Mouse (Mus musculus): Measurements from ENCODE around the gene Ppp1r1b. TPM values are rescaled to one million over a fixed set of nuclear protein-coding genes. Genes with fewer than 3 reads are reported as not detected.
"Not testable (repeated sequence)": the region's sequence is repeated elsewhere in the genome, so short reads cannot be mapped to it uniquely, and the experiment has no call there.

Gene Ppp1r1b
- total RNA-seq, 2 experiments from 2014 or later = 52.3 to 53.4 TPM

GRCm38 (mm10) chr11:98367171-98367862 lies 19.1 kb downstream of the Ppp1r1b start:
- no peak for DNase-seq
- intact Hi-C loops (cut with DNase I) = no loop called here

- intact Hi-C loops (cut with DNase I) = no loop called here
Measured at GRCm38 (mm10) chr11:98367863-98368186, 19.6 kb downstream of the Ppp1r1b start.

GRCm38 (mm10) chr11:98369337-98369736 lies 21.1 kb downstream of the Ppp1r1b start:
- intact Hi-C loops (cut with DNase I) = no loop called here
- DNase-seq = no peak

More at GRCm38 (mm10) chr11:98367863-98368186, 19.6 kb downstream of the Ppp1r1b start:
- no peak for DNase-seq

GRCm38 (mm10) chr11:98370588-98370987 lies 22.4 kb downstream of the Ppp1r1b start:
- intact Hi-C loops (cut with DNase I) = no loop called here
- no peak for DNase-seq

- intact Hi-C loops (cut with DNase I) = no loop called here
- DNase-seq = peak; percentile 41
Measured at GRCm38 (mm10) chr11:98371556-98372240, 23.5 kb downstream of the Ppp1r1b start.

GRCm38 (mm10) chr11:98372406-98372805 lies 24.2 kb downstream of the Ppp1r1b start:
- DNase-seq = peak; percentile 73
- intact Hi-C loops (cut with DNase I) = no loop called here

GRCm38 (mm10) chr11:98373244-98373643 lies 25.0 kb downstream of the Ppp1r1b start:
- no peak for DNase-seq
- intact Hi-C loops (cut with DNase I) = no loop called here

- no peak for DNase-seq
- intact Hi-C loops (cut with DNase I) = no loop called here
Measured at GRCm38 (mm10) chr11:98374266-98374665, 26.1 kb downstream of the Ppp1r1b start.

- DNase-seq = no peak
Measured at GRCm38 (mm10) chr11:98376756-98377155, 28.6 kb downstream of the Ppp1r1b start.

GRCm38 (mm10) chr11:98377787-98378186 lies 29.6 kb downstream of the Ppp1r1b start:
- intact Hi-C loops (cut with DNase I) = no loop called here
- no peak for DNase-seq

More at GRCm38 (mm10) chr11:98376756-98377155, 28.6 kb downstream of the Ppp1r1b start:
- intact Hi-C loops (cut with DNase I) = no loop called here

GRCm38 (mm10) chr11:98379379-98379778 lies 31.2 kb downstream of the Ppp1r1b start:
- DNase-seq = no peak
- intact Hi-C loops (cut with DNase I) = no loop called here

- intact Hi-C loops (cut with DNase I) = no loop called here
- DNase-seq = peak; percentile 91
Measured at GRCm38 (mm10) chr11:98380106-98380505, 31.9 kb downstream of the Ppp1r1b start.

GRCm38 (mm10) chr11:98381651-98382050 lies 33.4 kb downstream of the Ppp1r1b start:
- intact Hi-C loops (cut with DNase I) = no loop called here

GRCm38 (mm10) chr11:98382405-98382804 lies 34.2 kb downstream of the Ppp1r1b start:
- intact Hi-C loops (cut with DNase I); DNase-seq: not testable (repeated sequence)

More at GRCm38 (mm10) chr11:98381651-98382050, 33.4 kb downstream of the Ppp1r1b start:
- DNase-seq = no peak

- no peak for DNase-seq
Measured at GRCm38 (mm10) chr11:98383261-98384030, 35.2 kb downstream of the Ppp1r1b start, which contains the start of gene Tcap. TSS of gene Tcap (plus strand) at chr11:98383811.

GRCm38 (mm10) chr11:98384216-98384615 lies 36.0 kb downstream of the Ppp1r1b start:
- intact Hi-C loops (cut with DNase I) = no loop called here
- DNase-seq = no peak

More at GRCm38 (mm10) chr11:98383261-98384030, 35.2 kb downstream of the Ppp1r1b start, which contains the start of gene Tcap:
- intact Hi-C loops (cut with DNase I) = no loop called here

- intact Hi-C loops (cut with DNase I) = no loop called here
- DNase-seq = peak; percentile 45
Measured at GRCm38 (mm10) chr11:98384721-98385637, 36.8 kb downstream of the Ppp1r1b start.

GRCm38 (mm10) chr11:98385638-98386585 lies 37.7 kb downstream of the Ppp1r1b start, which contains the start of gene Pnmt:
TSS of gene Pnmt (plus strand) at chr11:98386450.
- no peak for DNase-seq
- intact Hi-C loops (cut with DNase I) = no loop called here

GRCm38 (mm10) chr11:98386596-98386995 lies 38.4 kb downstream of the Ppp1r1b start:
- intact Hi-C loops (cut with DNase I) = no loop called here
- no peak for DNase-seq
